Mouse (Mus musculus): ENCODE data around the gene Gm19668. TPM values are rescaled to one million over a fixed set of nuclear protein-coding genes. Genes with fewer than 3 reads are reported as not detected.

Gene Gm19668
- polyA plus RNA-seq (2015; fragmentation: Illumina TruSeq; extraction: RNeasy Lipid Tissue Mini Kit (QIAGEN cat#74804); ENCODE audit: insufficient read depth, low read depth, low replicate concordance) = not detected

GRCm38 (mm10) chr10:77798921-77799508, at the start of gene Gm19668:
Gene Gm19668 (minus strand): TSS chr10:77799133.

GRCm38 (mm10) chr10:77846503-77846902, 47.6 kb upstream of the Gm19668 start, which contains the start of gene Gm36176:
Gene Gm36176 (plus strand): TSS chr10:77846803.

GRCm38 (mm10) chr10:77835647-77836046, 36.7 kb upstream of the Gm19668 start, which contains the start of gene Krtap10-10:
Gene Krtap10-10 (plus strand): TSS chr10:77835947.

GRCm38 (mm10) chr10:77826951-77827350, 28.0 kb upstream of the Gm19668 start, which contains the start of gene Krtap10-4:
Gene Krtap10-4 (minus strand): TSS chr10:77827095.

GRCm38 (mm10) chr10:77814382-77814781, 15.4 kb upstream of the Gm19668 start, which contains the start of gene Gm2696:
Gene Gm2696 (plus strand): TSS chr10:77814682.

GRCm38 (mm10) chr10:77811743-77812142, 12.8 kb upstream of the Gm19668 start, which contains the start of gene Gm9507:
Gene Gm9507 (minus strand): TSS chr10:77811843.

GRCm38 (mm10) chr10:77794976-77795375, 4.0 kb downstream of the Gm19668 start, which contains the start of gene Gm9639:
Gene Gm9639 (minus strand): TSS chr10:77795076.

GRCm38 (mm10) chr10:77787876-77788275, 11.1 kb downstream of the Gm19668 start, which contains the start of gene Gm7137:
Gene Gm7137 (minus strand): TSS chr10:77788200.

GRCm38 (mm10) chr10:77782442-77782841, 16.5 kb downstream of the Gm19668 start, which contains the start of gene Gm3250:
Gene Gm3250 (minus strand): TSS chr10:77782542.

GRCm38 (mm10) chr10:77776844-77777243, 22.1 kb downstream of the Gm19668 start, which contains the start of gene Gm7138:
Gene Gm7138 (minus strand): TSS chr10:77776944.

GRCm38 (mm10) chr10:77771225-77771624, 27.7 kb downstream of the Gm19668 start, which contains the start of gene Gm3238:
Gene Gm3238 (minus strand): TSS chr10:77771325.

GRCm38 (mm10) chr10:77759582-77759981, 39.4 kb downstream of the Gm19668 start, which contains the start of gene Gm3233:
Gene Gm3233 (minus strand): TSS chr10:77759682.

GRCm38 (mm10) chr10:77751254-77751653, 47.7 kb downstream of the Gm19668 start, which contains the start of gene Gm9736:
Gene Gm9736 (minus strand): TSS chr10:77751354.

Other genes starting within 250 kb of the Gm19668 start
- gene Pttg1ip, start 217.4 kb downstream of the Gm19668 start, polyA plus RNA-seq (2015; fragmentation: Illumina TruSeq; extraction: RNeasy Lipid Tissue Mini Kit (QIAGEN cat#74804); ENCODE audit: insufficient read depth, low read depth, low replicate concordance) = 43.2 TPM
- gene Sumo3, start 193.0 kb downstream of the Gm19668 start, polyA plus RNA-seq (2015; fragmentation: Illumina TruSeq; extraction: RNeasy Lipid Tissue Mini Kit (QIAGEN cat#74804); ENCODE audit: insufficient read depth, low read depth, low replicate concordance) = 25.0 TPM
- gene Gm49325, start 192.9 kb downstream of the Gm19668 start, polyA plus RNA-seq (2015; fragmentation: Illumina TruSeq; extraction: RNeasy Lipid Tissue Mini Kit (QIAGEN cat#74804); ENCODE audit: insufficient read depth, low read depth, low replicate concordance) = not detected
- 14.4 TPM for gene Ube2g2, start 176.9 kb downstream of the Gm19668 start, polyA plus RNA-seq (2015; fragmentation: Illumina TruSeq; extraction: RNeasy Lipid Tissue Mini Kit (QIAGEN cat#74804); ENCODE audit: insufficient read depth, low read depth, low replicate concordance)
- not detected for gene Tspear, start 112.6 kb downstream of the Gm19668 start, polyA plus RNA-seq (2015; fragmentation: Illumina TruSeq; extraction: RNeasy Lipid Tissue Mini Kit (QIAGEN cat#74804); ENCODE audit: insufficient read depth, low read depth, low replicate concordance)
- not detected for gene Gm19402, start 108.4 kb downstream of the Gm19668 start, polyA plus RNA-seq (2015; fragmentation: Illumina TruSeq; extraction: RNeasy Lipid Tissue Mini Kit (QIAGEN cat#74804); ENCODE audit: insufficient read depth, low read depth, low replicate concordance)
- gene Gm9508, start 101.9 kb downstream of the Gm19668 start, polyA plus RNA-seq (2015; fragmentation: Illumina TruSeq; extraction: RNeasy Lipid Tissue Mini Kit (QIAGEN cat#74804); ENCODE audit: insufficient read depth, low read depth, low replicate concordance) = not detected
- not detected for gene Gm10272, start 92.5 kb downstream of the Gm19668 start, polyA plus RNA-seq (2015; fragmentation: Illumina TruSeq; extraction: RNeasy Lipid Tissue Mini Kit (QIAGEN cat#74804); ENCODE audit: insufficient read depth, low read depth, low replicate concordance)
- gene Gm10024, start 87.7 kb downstream of the Gm19668 start, polyA plus RNA-seq (2015; fragmentation: Illumina TruSeq; extraction: RNeasy Lipid Tissue Mini Kit (QIAGEN cat#74804); ENCODE audit: insufficient read depth, low read depth, low replicate concordance) = not detected
- gene Gm10142, start 83.3 kb downstream of the Gm19668 start, polyA plus RNA-seq (2015; fragmentation: Illumina TruSeq; extraction: RNeasy Lipid Tissue Mini Kit (QIAGEN cat#74804); ENCODE audit: insufficient read depth, low read depth, low replicate concordance) = not detected
- not detected for gene Krtap12-1, start 78.5 kb downstream of the Gm19668 start, polyA plus RNA-seq (2015; fragmentation: Illumina TruSeq; extraction: RNeasy Lipid Tissue Mini Kit (QIAGEN cat#74804); ENCODE audit: insufficient read depth, low read depth, low replicate concordance)
- not detected for gene Gm10100, start 72.6 kb downstream of the Gm19668 start, polyA plus RNA-seq (2015; fragmentation: Illumina TruSeq; extraction: RNeasy Lipid Tissue Mini Kit (QIAGEN cat#74804); ENCODE audit: insufficient read depth, low read depth, low replicate concordance)
- not detected for gene Gm18596, start 56.5 kb downstream of the Gm19668 start, polyA plus RNA-seq (2015; fragmentation: Illumina TruSeq; extraction: RNeasy Lipid Tissue Mini Kit (QIAGEN cat#74804); ENCODE audit: insufficient read depth, low read depth, low replicate concordance)
- gene Gm9736, start 47.8 kb downstream of the Gm19668 start, polyA plus RNA-seq (2015; fragmentation: Illumina TruSeq; extraction: RNeasy Lipid Tissue Mini Kit (QIAGEN cat#74804); ENCODE audit: insufficient read depth, low read depth, low replicate concordance) = not detected
- gene Gm3233, start 39.5 kb downstream of the Gm19668 start, polyA plus RNA-seq (2015; fragmentation: Illumina TruSeq; extraction: RNeasy Lipid Tissue Mini Kit (QIAGEN cat#74804); ENCODE audit: insufficient read depth, low read depth, low replicate concordance) = not detected
- gene Gm3238, start 27.8 kb downstream of the Gm19668 start, polyA plus RNA-seq (2015; fragmentation: Illumina TruSeq; extraction: RNeasy Lipid Tissue Mini Kit (QIAGEN cat#74804); ENCODE audit: insufficient read depth, low read depth, low replicate concordance) = not detected
- gene Gm7138, start 22.2 kb downstream of the Gm19668 start, polyA plus RNA-seq (2015; fragmentation: Illumina TruSeq; extraction: RNeasy Lipid Tissue Mini Kit (QIAGEN cat#74804); ENCODE audit: insufficient read depth, low read depth, low replicate concordance) = not detected
- not detected for gene Gm3250, start 16.6 kb downstream of the Gm19668 start, polyA plus RNA-seq (2015; fragmentation: Illumina TruSeq; extraction: RNeasy Lipid Tissue Mini Kit (QIAGEN cat#74804); ENCODE audit: insufficient read depth, low read depth, low replicate concordance)
- gene Gm7137, start 10.9 kb downstream of the Gm19668 start, polyA plus RNA-seq (2015; fragmentation: Illumina TruSeq; extraction: RNeasy Lipid Tissue Mini Kit (QIAGEN cat#74804); ENCODE audit: insufficient read depth, low read depth, low replicate concordance) = not detected
- gene Gm9639, start 4.1 kb downstream of the Gm19668 start, polyA plus RNA-seq (2015; fragmentation: Illumina TruSeq; extraction: RNeasy Lipid Tissue Mini Kit (QIAGEN cat#74804); ENCODE audit: insufficient read depth, low read depth, low replicate concordance) = not detected
- gene Gm9507, start 12.7 kb upstream of the Gm19668 start, polyA plus RNA-seq (2015; fragmentation: Illumina TruSeq; extraction: RNeasy Lipid Tissue Mini Kit (QIAGEN cat#74804); ENCODE audit: insufficient read depth, low read depth, low replicate concordance) = not detected
- not detected for gene Gm2696, start 15.5 kb upstream of the Gm19668 start, polyA plus RNA-seq (2015; fragmentation: Illumina TruSeq; extraction: RNeasy Lipid Tissue Mini Kit (QIAGEN cat#74804); ENCODE audit: insufficient read depth, low read depth, low replicate concordance)
- gene Krtap10-4, start 28.0 kb upstream of the Gm19668 start, polyA plus RNA-seq (2015; fragmentation: Illumina TruSeq; extraction: RNeasy Lipid Tissue Mini Kit (QIAGEN cat#74804); ENCODE audit: insufficient read depth, low read depth, low replicate concordance) = not detected
- gene Krtap10-10, start 36.8 kb upstream of the Gm19668 start, polyA plus RNA-seq (2015; fragmentation: Illumina TruSeq; extraction: RNeasy Lipid Tissue Mini Kit (QIAGEN cat#74804); ENCODE audit: insufficient read depth, low read depth, low replicate concordance) = not detected
- gene Gm36176, start 47.7 kb upstream of the Gm19668 start, polyA plus RNA-seq (2015; fragmentation: Illumina TruSeq; extraction: RNeasy Lipid Tissue Mini Kit (QIAGEN cat#74804); ENCODE audit: insufficient read depth, low read depth, low replicate concordance) = not detected
- not detected for gene Gm10318, start 53.7 kb upstream of the Gm19668 start, polyA plus RNA-seq (2015; fragmentation: Illumina TruSeq; extraction: RNeasy Lipid Tissue Mini Kit (QIAGEN cat#74804); ENCODE audit: insufficient read depth, low read depth, low replicate concordance)
- gene Gm3285, start 62.8 kb upstream of the Gm19668 start, polyA plus RNA-seq (2015; fragmentation: Illumina TruSeq; extraction: RNeasy Lipid Tissue Mini Kit (QIAGEN cat#74804); ENCODE audit: insufficient read depth, low read depth, low replicate concordance) = not detected
- 0.48 TPM for gene Lrrc3, start 103.4 kb upstream of the Gm19668 start, polyA plus RNA-seq (2015; fragmentation: Illumina TruSeq; extraction: RNeasy Lipid Tissue Mini Kit (QIAGEN cat#74804); ENCODE audit: insufficient read depth, low read depth, low replicate concordance)
- gene Trpm2, start 171.4 kb upstream of the Gm19668 start, polyA plus RNA-seq (2015; fragmentation: Illumina TruSeq; extraction: RNeasy Lipid Tissue Mini Kit (QIAGEN cat#74804); ENCODE audit: insufficient read depth, low read depth, low replicate concordance) = 1.4 TPM
- 6.9 TPM for gene 1810043G02Rik, start 179.4 kb upstream of the Gm19668 start, polyA plus RNA-seq (2015; fragmentation: Illumina TruSeq; extraction: RNeasy Lipid Tissue Mini Kit (QIAGEN cat#74804); ENCODE audit: insufficient read depth, low read depth, low replicate concordance)
- gene Pfkl, start 210.9 kb upstream of the Gm19668 start, polyA plus RNA-seq (2015; fragmentation: Illumina TruSeq; extraction: RNeasy Lipid Tissue Mini Kit (QIAGEN cat#74804); ENCODE audit: insufficient read depth, low read depth, low replicate concordance) = 9.8 TPM
- gene Dnmt3l, start 242.8 kb upstream of the Gm19668 start, polyA plus RNA-seq (2015; fragmentation: Illumina TruSeq; extraction: RNeasy Lipid Tissue Mini Kit (QIAGEN cat#74804); ENCODE audit: insufficient read depth, low read depth, low replicate concordance) = not detected
- gene Aire, start 244.5 kb upstream of the Gm19668 start, polyA plus RNA-seq (2015; fragmentation: Illumina TruSeq; extraction: RNeasy Lipid Tissue Mini Kit (QIAGEN cat#74804); ENCODE audit: insufficient read depth, low read depth, low replicate concordance) = not detected

All from pancreas, adult 10 weeks (tissue).